Mouse (Mus musculus): ENCODE measurements around the gene Polr2c. TPM values are rescaled to one million over a fixed set of nuclear protein-coding genes. Genes with fewer than 3 reads are reported as not detected.

The Polr2c gene
- polyA plus RNA-seq, 1 experiment from 2014 or later: 70.4 TPM

GRCm38 (mm10) chr8:94872156-94872555 is 14.9 kb downstream of the Polr2c start:
- Histone ChIP-seq H3K9ac (ENCODE audit: low read length) (peak overlapping the region; percentile 45; the same call in 1 of the 2 replicates), H3K27me3 (ENCODE audit: control insufficient read depth, insufficient read depth, low read length) (no peaks in the 10 kb centered on the region), H3K4me2 (replicated peaks; ENCODE audit: low read depth) (peak overlapping the region; percentile 85; the same call in 1 of the 2 replicates), H3K9me3 (ENCODE audit: control insufficient read depth, low read length) (no peaks in the 10 kb centered on the region), H3K4me1 (replicated peaks; ENCODE audit: control insufficient read depth, insufficient read depth) (peaks cover 15% of the 10 kb centered on the region), H3K27ac (replicated peaks) (peak overlapping the region; percentile 74), H3K4me3 (ENCODE audit: low read depth, low read length) (peak overlapping the region; percentile 2; the same call in 1 of the 2 replicates), H3K36me3 (ENCODE audit: control insufficient read depth, insufficient read depth, low read length) (no peaks in the 10 kb centered on the region)
- 47% methylated on average over 3 of the region's 3 CpGs for WGBS
- TF ChIP-seq EP300 (optimal IDR thresholded peaks at IDR 0.05) (no peak), CTCF (IDR thresholded peaks at IDR 0.05; ENCODE audit: low read depth) (no peak)
- DNase-seq (ENCODE audit: low spot score) (no peak), ATAC-seq (ENCODE audit: low FRiP score, low TSS enrichment) (no peak)

DNA sequence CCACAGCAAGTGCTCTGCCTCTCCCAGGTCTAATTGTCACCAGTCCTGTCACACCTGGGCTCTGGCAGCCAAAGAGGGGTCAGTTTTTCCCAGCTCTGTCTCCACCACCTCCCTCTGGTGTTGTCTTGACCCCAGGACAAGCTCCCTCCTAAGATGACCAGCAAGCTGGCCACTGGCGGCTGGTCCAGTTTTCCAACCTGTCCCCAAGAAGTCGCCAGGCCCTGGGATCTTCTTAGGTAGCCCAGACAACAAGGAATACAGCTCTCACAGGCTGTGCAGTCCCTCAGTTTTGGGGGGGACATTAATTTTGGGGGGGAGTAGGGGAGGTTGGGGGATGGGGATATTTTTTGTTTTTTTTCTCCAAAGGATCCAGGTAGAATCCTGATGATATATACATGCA is 15.3 kb downstream of the Polr2c start:
- 0 out of 2 replicates have a peak overlapping the region, but pooled peaks have one; percentile 45 for H3K9ac ChIP-seq (ENCODE audit: low read length)
- H3K4me2 ChIP-seq (replicated peaks; ENCODE audit: low read depth): peak overlapping the region; percentile 85; the same call in 1 of the 2 replicates
- H3K36me3 ChIP-seq (ENCODE audit: control insufficient read depth, insufficient read depth, low read length): no peaks in the 10 kb centered on the region
- TF ChIP-seq EP300 (optimal IDR thresholded peaks at IDR 0.05): no peak
- TF ChIP-seq CTCF (IDR thresholded peaks at IDR 0.05; ENCODE audit: low read depth): no peak
- 84% methylated on average over 2 of the region's 2 CpGs for WGBS
- H3K4me1 ChIP-seq (replicated peaks; ENCODE audit: control insufficient read depth, insufficient read depth): peaks cover 15% of the 10 kb centered on the region
- no peak for ATAC-seq (ENCODE audit: low FRiP score, low TSS enrichment)
- no peaks in the 10 kb centered on the region for H3K27me3 ChIP-seq (ENCODE audit: control insufficient read depth, insufficient read depth, low read length)
- no peak overlapping the region for H3K4me3 ChIP-seq (ENCODE audit: low read depth, low read length)
- H3K9me3 ChIP-seq (ENCODE audit: control insufficient read depth, low read length): no peaks in the 10 kb centered on the region
- DNase-seq (ENCODE audit: low spot score): no peak
- peak overlapping the region; percentile 74 for H3K27ac ChIP-seq (replicated peaks)

DNA sequence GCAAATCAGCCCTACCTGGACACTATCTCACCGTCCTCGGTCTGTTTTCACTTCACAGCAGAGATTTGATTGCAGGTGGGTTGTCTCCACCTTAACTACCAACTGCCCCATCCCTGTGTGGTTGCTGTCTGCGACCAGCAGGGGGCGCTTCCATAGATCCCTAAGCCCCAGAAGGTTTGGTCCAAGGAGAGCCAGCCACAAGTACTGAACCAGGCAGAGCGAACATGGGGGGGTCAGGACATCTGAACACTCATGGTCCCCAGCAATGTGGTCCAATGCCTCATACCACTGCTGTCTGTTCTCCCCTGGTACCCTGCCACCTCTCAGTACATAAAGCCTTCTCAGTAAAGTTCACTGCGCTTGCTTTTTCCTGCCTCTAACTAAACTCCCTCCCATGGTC is 17.1 kb downstream of the Polr2c start:
- H3K4me1 ChIP-seq (replicated peaks; ENCODE audit: control insufficient read depth, insufficient read depth): peaks cover 15% of the 10 kb centered on the region
- no peaks in the 10 kb centered on the region for H3K9me3 ChIP-seq (ENCODE audit: control insufficient read depth, low read length)
- H3K9ac ChIP-seq (ENCODE audit: low read length): no peak overlapping the region
- peak overlapping the region; percentile 91; the same call in 1 of the 2 replicates for H3K4me2 ChIP-seq (replicated peaks; ENCODE audit: low read depth)
- no peaks in the 10 kb centered on the region for H3K36me3 ChIP-seq (ENCODE audit: control insufficient read depth, insufficient read depth, low read length)
- DNase-seq (ENCODE audit: low spot score): peak; percentile 80
- peak overlapping the region; percentile 66 for H3K4me3 ChIP-seq (ENCODE audit: low read depth, low read length)
- TF ChIP-seq EP300 (optimal IDR thresholded peaks at IDR 0.05): no peak
- peak; percentile 94 for TF ChIP-seq CTCF (IDR thresholded peaks at IDR 0.05; ENCODE audit: low read depth)
- no peaks in the 10 kb centered on the region for H3K27me3 ChIP-seq (ENCODE audit: control insufficient read depth, insufficient read depth, low read length)
- H3K27ac ChIP-seq (replicated peaks): no peak overlapping the region
- no peak for ATAC-seq (ENCODE audit: low FRiP score, low TSS enrichment)
- 12% methylated on average over 6 of the region's 6 CpGs for WGBS

DNA sequence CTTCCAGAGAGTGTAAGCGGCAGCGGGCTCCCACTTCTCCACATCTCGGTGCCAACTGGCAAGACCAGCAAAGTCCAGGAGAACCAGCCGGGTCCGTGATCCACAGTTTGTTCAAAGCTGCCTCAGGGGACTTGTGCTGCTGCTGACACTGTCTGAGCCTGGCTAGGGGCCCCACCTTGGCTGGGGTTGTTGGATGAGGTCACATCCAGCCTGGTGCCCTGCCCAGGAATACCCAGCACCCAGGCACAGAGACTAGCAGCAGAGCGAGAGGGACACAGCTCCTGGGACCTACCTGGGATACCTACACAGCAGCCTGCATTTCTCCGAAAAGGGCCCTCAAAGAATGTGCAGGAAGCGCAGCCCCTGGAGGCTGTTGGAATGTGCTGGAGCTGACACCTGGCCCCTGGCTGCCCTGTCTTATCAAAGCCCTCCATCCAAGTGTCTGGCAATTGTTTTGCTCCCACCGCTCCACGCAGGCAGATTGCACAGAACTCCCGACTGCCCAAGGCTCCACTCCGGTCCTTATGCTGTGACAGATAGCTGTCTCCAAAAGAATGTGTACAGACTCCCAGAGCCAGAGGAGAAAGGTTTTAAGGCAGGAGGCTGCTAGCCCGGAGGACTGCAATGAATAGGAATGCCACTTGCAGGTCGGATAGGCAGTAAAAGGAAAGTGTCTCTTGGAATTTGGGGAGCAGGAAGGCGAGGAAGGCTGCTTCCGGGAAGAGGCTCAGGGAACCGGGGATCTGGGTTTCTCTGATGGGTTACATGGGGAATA is 18.0 kb downstream of the Polr2c start:
- Histone ChIP-seq H3K27ac (replicated peaks) (peak overlapping the region; percentile 86), H3K4me3 (ENCODE audit: low read depth, low read length) (peak overlapping the region; percentile 66), H3K9me3 (ENCODE audit: control insufficient read depth, low read length) (no peaks in the 10 kb centered on the region), H3K4me1 (replicated peaks; ENCODE audit: control insufficient read depth, insufficient read depth) (peaks cover 13% of the 10 kb centered on the region), H3K36me3 (ENCODE audit: control insufficient read depth, insufficient read depth, low read length) (no peaks in the 10 kb centered on the region), H3K4me2 (replicated peaks; ENCODE audit: low read depth) (peak overlapping the region; percentile 91), H3K9ac (ENCODE audit: low read length) (peak overlapping the region; percentile 71), H3K27me3 (ENCODE audit: control insufficient read depth, insufficient read depth, low read length) (no peaks in the 10 kb centered on the region)
- no peak; the same call in 1 of the 2 replicates for ATAC-seq (ENCODE audit: low FRiP score, low TSS enrichment)
- peak; percentile 66 for DNase-seq (ENCODE audit: low spot score)
- TF ChIP-seq CTCF (IDR thresholded peaks at IDR 0.05; ENCODE audit: low read depth): no peak
- TF ChIP-seq EP300 (optimal IDR thresholded peaks at IDR 0.05): no peak
- 14% methylated on average over 17 of the region's 17 CpGs for WGBS

DNA sequence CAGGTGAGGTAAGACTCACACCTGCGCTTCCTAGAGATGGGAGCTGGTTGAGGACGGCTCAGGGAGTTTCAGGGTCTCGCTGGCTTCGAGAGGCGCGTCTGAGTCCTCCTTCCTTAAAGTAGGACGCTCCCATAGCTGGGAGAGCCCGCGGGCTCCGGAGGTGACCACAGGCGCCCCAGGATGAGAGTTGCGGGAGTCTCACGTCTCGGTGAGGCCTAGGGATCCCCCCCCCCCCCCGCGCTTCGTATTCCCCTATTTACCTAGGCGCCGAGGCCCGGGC is 18.6 kb downstream of the Polr2c start:
- peaks cover 9% of the 10 kb centered on the region for H3K4me1 ChIP-seq (replicated peaks; ENCODE audit: control insufficient read depth, insufficient read depth)
- ATAC-seq (ENCODE audit: low FRiP score, low TSS enrichment) (no peak), DNase-seq (ENCODE audit: low spot score) (no peak)
- H3K27ac ChIP-seq (replicated peaks): peak overlapping the region; percentile 86
- no peaks in the 10 kb centered on the region for H3K36me3 ChIP-seq (ENCODE audit: control insufficient read depth, insufficient read depth, low read length)
- WGBS: 0% methylated on average over 11 of the region's 20 CpGs
- no peaks in the 10 kb centered on the region for H3K9me3 ChIP-seq (ENCODE audit: control insufficient read depth, low read length)
- TF ChIP-seq EP300 (optimal IDR thresholded peaks at IDR 0.05): no peak
- TF ChIP-seq CTCF (IDR thresholded peaks at IDR 0.05; ENCODE audit: low read depth): no peak
- H3K4me2 ChIP-seq (replicated peaks; ENCODE audit: low read depth): peak overlapping the region; percentile 91
- H3K9ac ChIP-seq (ENCODE audit: low read length): peak overlapping the region; percentile 71
- H3K27me3 ChIP-seq (ENCODE audit: control insufficient read depth, insufficient read depth, low read length): no peaks in the 10 kb centered on the region
- H3K4me3 ChIP-seq (ENCODE audit: low read depth, low read length): peak overlapping the region; percentile 66

DNA sequence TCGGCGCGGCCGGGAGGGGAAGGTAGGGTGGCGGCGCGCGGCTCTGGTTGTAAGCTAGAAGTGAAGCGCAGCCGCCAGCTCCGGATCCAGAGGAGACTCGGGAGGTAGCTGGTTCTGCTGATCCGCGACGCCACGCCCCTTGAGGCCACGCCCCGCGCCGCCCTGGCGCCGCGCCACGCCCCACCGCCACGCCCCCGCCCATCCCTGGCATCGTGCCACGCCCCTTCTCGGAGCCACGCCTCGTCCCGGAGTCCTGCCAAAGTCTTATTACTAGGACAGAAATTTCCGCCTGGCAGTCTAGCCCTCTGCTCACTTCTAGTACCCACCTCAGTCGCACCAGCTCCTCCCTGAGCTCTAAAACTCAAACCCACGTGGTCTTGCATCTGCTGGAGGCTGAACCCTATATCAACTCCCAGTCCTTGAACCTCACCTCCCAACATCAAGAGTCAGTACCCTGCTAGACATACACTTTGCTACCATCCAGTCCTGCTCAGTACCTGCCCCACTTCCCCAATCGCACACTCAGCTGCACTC is 19.0 kb downstream of the Polr2c start, which contains the start of gene Dok4:
Gene Dok4, minus strand, starts transcription at position 134 of the 534 bp plus-strand sequence.
- H3K4me2 ChIP-seq (replicated peaks; ENCODE audit: low read depth): peak within 1 kb of the TSS; percentile 91
- peak within 1 kb of the TSS; percentile 71 for H3K9ac ChIP-seq (ENCODE audit: low read length)
- H3K4me1 ChIP-seq (replicated peaks; ENCODE audit: control insufficient read depth, insufficient read depth): peaks cover 9% of the 10 kb centered on the region
- H3K27ac ChIP-seq (replicated peaks): peak within 1 kb of the TSS; percentile 86
- peak; percentile 3; the same call in 1 of the 2 replicates for TF ChIP-seq CTCF (IDR thresholded peaks at IDR 0.05; ENCODE audit: low read depth)
- no peak for TF ChIP-seq EP300 (optimal IDR thresholded peaks at IDR 0.05)
- WGBS: under 1% methylated on average over 19 of the region's 37 CpGs
- no peaks in the 10 kb centered on the region for H3K36me3 ChIP-seq (ENCODE audit: control insufficient read depth, insufficient read depth, low read length)
- peak; percentile 61 for ATAC-seq (ENCODE audit: low FRiP score, low TSS enrichment)
- H3K9me3 ChIP-seq (ENCODE audit: control insufficient read depth, low read length): no peaks in the 10 kb centered on the region
- peak; percentile 96 for DNase-seq (ENCODE audit: low spot score)
- peak within 1 kb of the TSS; percentile 66 for H3K4me3 ChIP-seq (ENCODE audit: low read depth, low read length)
- H3K27me3 ChIP-seq (ENCODE audit: control insufficient read depth, insufficient read depth, low read length): no peaks in the 10 kb centered on the region

Measured in stomach, postnatal 0 days (tissue).